Mouse (Mus musculus): ENCODE results near the gene Ehd4. TPM values are rescaled to one million over a fixed set of nuclear protein-coding genes. Genes with fewer than 3 reads are reported as not detected.

Ehd4 gene
- polyA plus RNA-seq, 1 experiment from 2014 or later: 67.6 TPM

GRCm38 (mm10) chr2:120095171-120095570 is 59.2 kb downstream of the Ehd4 start:
- no peak for ATAC-seq (replicated peaks; ENCODE audit: low FRiP score, low read depth)
- Histone ChIP-seq H3K4me3 (replicated peaks; ENCODE audit: low read depth, low read length) (no peak overlapping the region), H3K4me1 (replicated peaks; ENCODE audit: insufficient read depth, low read length) (no peaks in the 10 kb centered on the region), H3K27ac (no peak overlapping the region), H3K9me3 (replicated peaks; ENCODE audit: low read length) (no peaks in the 10 kb centered on the region), H3K9ac (ENCODE audit: low read depth, low read length) (no peak overlapping the region), H3K36me3 (ENCODE audit: insufficient read depth, low read length) (no peaks in the 10 kb centered on the region), H3K27me3 (ENCODE audit: insufficient read depth, low read length) (no peaks in the 10 kb centered on the region), H3K4me2 (ENCODE audit: low read length) (no peak overlapping the region)
- 98% methylated on average over 4 of the region's 4 CpGs for WGBS
- DNase-seq (ENCODE audit: low spot score): no peak
- TF ChIP-seq CTCF (IDR thresholded peaks at IDR 0.05; ENCODE audit: low read depth): no peak

DNA sequence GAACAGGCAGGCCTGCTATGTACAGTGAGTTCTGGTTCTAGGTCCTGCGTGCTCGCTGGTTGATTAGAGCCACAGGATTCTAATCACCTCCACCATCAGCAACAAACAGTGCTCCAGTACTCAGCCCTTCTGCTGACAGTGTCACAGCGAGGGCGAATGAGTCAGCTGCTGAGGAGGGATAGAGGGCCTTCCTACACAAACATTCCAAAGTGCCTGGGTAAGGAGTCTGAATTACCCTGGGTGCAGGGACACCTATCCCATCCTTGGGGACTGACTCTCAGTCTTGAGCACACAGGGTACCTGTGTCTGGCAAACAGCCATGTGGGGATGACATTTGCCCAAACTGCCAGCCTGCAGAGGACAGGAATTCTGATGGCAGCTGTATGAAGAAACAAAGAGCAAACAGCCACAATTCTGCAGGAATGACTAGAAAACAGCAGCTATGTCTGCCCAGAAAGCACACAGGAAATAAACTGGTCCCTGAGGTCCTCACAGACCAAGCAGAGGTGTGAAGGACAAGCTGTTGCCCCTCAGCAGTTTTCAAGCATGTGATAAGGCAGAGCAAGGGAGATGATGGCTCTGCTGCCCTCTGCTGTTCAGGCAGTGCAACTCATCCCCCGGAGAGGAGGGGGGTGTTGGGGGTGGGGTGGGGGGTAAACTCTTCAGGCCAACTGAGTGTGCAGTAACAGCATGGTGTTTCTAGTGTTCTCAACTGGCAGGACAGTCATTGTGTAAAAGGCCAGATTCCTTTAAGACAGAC is 60.6 kb downstream of the Ehd4 start:
- H3K4me2 ChIP-seq (ENCODE audit: low read length): no peak overlapping the region
- 48% methylated on average over 5 of the region's 5 CpGs for WGBS
- no peak overlapping the region for H3K27ac ChIP-seq
- DNase-seq (ENCODE audit: low spot score) (peak; percentile 66), ATAC-seq (replicated peaks; ENCODE audit: low FRiP score, low read depth) (0 out of 2 replicates have a peak, but pooled peaks have one; percentile 54)
- peak; percentile 68 for TF ChIP-seq CTCF (IDR thresholded peaks at IDR 0.05; ENCODE audit: low read depth)
- H3K9me3 ChIP-seq (replicated peaks; ENCODE audit: low read length): no peaks in the 10 kb centered on the region
- no peaks in the 10 kb centered on the region for H3K27me3 ChIP-seq (ENCODE audit: insufficient read depth, low read length)
- H3K9ac ChIP-seq (ENCODE audit: low read depth, low read length): no peak overlapping the region
- 0 out of 2 replicates have a peak, but pooled peaks cover 3% of the 10 kb centered on the region for H3K36me3 ChIP-seq (ENCODE audit: insufficient read depth, low read length)
- no peak overlapping the region for H3K4me3 ChIP-seq (replicated peaks; ENCODE audit: low read depth, low read length)
- no peaks in the 10 kb centered on the region for H3K4me1 ChIP-seq (replicated peaks; ENCODE audit: insufficient read depth, low read length)

- Histone ChIP-seq H3K4me2 (ENCODE audit: low read length) (no peak overlapping the region), H3K4me3 (replicated peaks; ENCODE audit: low read depth, low read length) (no peak overlapping the region), H3K36me3 (ENCODE audit: insufficient read depth, low read length) (0 out of 2 replicates have a peak, but pooled peaks cover 3% of the 10 kb centered on the region), H3K27me3 (ENCODE audit: insufficient read depth, low read length) (no peaks in the 10 kb centered on the region), H3K9me3 (replicated peaks; ENCODE audit: low read length) (no peaks in the 10 kb centered on the region), H3K4me1 (replicated peaks; ENCODE audit: insufficient read depth, low read length) (no peaks in the 10 kb centered on the region), H3K9ac (ENCODE audit: low read depth, low read length) (no peak overlapping the region), H3K27ac (no peak overlapping the region)
- TF ChIP-seq CTCF (IDR thresholded peaks at IDR 0.05; ENCODE audit: low read depth): no peak
- 76% methylated on average over 17 of the region's 17 CpGs for WGBS
- DNase-seq (ENCODE audit: low spot score): no peak
- no peak for ATAC-seq (replicated peaks; ENCODE audit: low FRiP score, low read depth)
Measured at GRCm38 (mm10) chr2:120090979-120091378, 63.4 kb downstream of the Ehd4 start.

DNA sequence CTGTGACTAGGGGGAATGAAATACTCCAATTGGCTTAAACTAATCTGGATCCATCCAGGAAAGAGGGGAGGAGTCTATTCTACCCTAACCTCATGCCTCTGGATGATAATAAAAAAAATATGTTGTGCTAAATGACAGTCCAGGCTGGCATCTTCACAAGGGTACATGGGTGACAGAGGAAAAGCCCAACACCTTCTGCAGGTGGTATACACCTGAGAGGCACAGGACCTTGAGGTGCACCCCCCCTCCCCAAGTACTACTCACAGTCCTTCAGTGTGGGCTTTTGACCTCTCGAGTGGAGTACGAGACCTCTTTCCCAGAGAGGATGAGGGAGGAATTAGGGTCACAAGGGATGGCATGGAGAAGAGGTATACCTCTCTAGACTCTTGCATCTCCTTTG is 66.5 kb downstream of the Ehd4 start:
- no peak for DNase-seq (ENCODE audit: low spot score)
- H3K36me3 ChIP-seq (ENCODE audit: insufficient read depth, low read length): 0 out of 2 replicates have a peak, but pooled peaks cover 3% of the 10 kb centered on the region
- H3K4me1 ChIP-seq (replicated peaks; ENCODE audit: insufficient read depth, low read length): no peaks in the 10 kb centered on the region
- H3K9me3 ChIP-seq (replicated peaks; ENCODE audit: low read length): no peaks in the 10 kb centered on the region
- no peak overlapping the region for H3K4me2 ChIP-seq (ENCODE audit: low read length)
- TF ChIP-seq CTCF (IDR thresholded peaks at IDR 0.05; ENCODE audit: low read depth): no peak
- no peak overlapping the region for H3K4me3 ChIP-seq (replicated peaks; ENCODE audit: low read depth, low read length)
- ATAC-seq (replicated peaks; ENCODE audit: low FRiP score, low read depth): no peak
- 82% methylated on average over 2 of the region's 2 CpGs for WGBS
- no peak overlapping the region for H3K9ac ChIP-seq (ENCODE audit: low read depth, low read length)
- H3K27ac ChIP-seq: no peak overlapping the region
- H3K27me3 ChIP-seq (ENCODE audit: insufficient read depth, low read length): no peaks in the 10 kb centered on the region

- Histone ChIP-seq H3K9me3 (replicated peaks; ENCODE audit: low read length) (no peaks in the 10 kb centered on the region), H3K36me3 (ENCODE audit: insufficient read depth, low read length) (0 out of 2 replicates have a peak, but pooled peaks cover 3% of the 10 kb centered on the region), H3K4me2 (ENCODE audit: low read length) (no peak overlapping the region), H3K9ac (ENCODE audit: low read depth, low read length) (no peak overlapping the region), H3K4me3 (replicated peaks; ENCODE audit: low read depth, low read length) (no peak overlapping the region), H3K27me3 (ENCODE audit: insufficient read depth, low read length) (no peaks in the 10 kb centered on the region), H3K4me1 (replicated peaks; ENCODE audit: insufficient read depth, low read length) (no peaks in the 10 kb centered on the region), H3K27ac (no peak overlapping the region)
- ATAC-seq (replicated peaks; ENCODE audit: low FRiP score, low read depth) (no peak), DNase-seq (ENCODE audit: low spot score) (no peak)
- 84% methylated on average over 3 of the region's 3 CpGs for WGBS
- no peak for TF ChIP-seq CTCF (IDR thresholded peaks at IDR 0.05; ENCODE audit: low read depth)
Measured at GRCm38 (mm10) chr2:120087391-120087790, 67.0 kb downstream of the Ehd4 start.

DNA sequence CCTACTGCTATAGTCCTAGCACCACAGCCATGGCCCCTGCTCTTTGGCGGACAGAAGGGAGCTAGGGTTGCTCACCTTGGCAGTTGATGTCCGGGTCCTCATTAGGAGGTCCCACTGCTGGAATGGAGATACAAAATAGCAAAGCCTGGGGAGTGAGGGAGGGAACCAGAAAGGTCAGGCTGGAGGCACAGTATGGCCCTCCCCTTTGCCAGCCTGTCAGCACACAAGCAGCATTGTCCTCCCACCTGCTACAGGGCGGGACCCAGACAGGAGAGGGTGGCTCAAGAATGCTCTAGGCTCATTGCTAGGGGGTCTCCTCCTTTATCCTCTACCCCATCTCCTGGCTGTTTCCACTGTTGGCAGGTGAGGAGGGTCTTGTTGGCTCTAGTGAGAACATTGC is 68.4 kb downstream of the Ehd4 start:
- Histone ChIP-seq H3K4me1 (replicated peaks; ENCODE audit: insufficient read depth, low read length) (no peaks in the 10 kb centered on the region), H3K36me3 (ENCODE audit: insufficient read depth, low read length) (0 out of 2 replicates have a peak, but pooled peaks cover 3% of the 10 kb centered on the region), H3K9me3 (replicated peaks; ENCODE audit: low read length) (no peaks in the 10 kb centered on the region), H3K27ac (no peak overlapping the region), H3K4me3 (replicated peaks; ENCODE audit: low read depth, low read length) (no peak overlapping the region), H3K9ac (ENCODE audit: low read depth, low read length) (no peak overlapping the region), H3K4me2 (ENCODE audit: low read length) (no peak overlapping the region), H3K27me3 (ENCODE audit: insufficient read depth, low read length) (no peaks in the 10 kb centered on the region)
- TF ChIP-seq CTCF (IDR thresholded peaks at IDR 0.05; ENCODE audit: low read depth): no peak
- ATAC-seq (replicated peaks; ENCODE audit: low FRiP score, low read depth) (no peak), DNase-seq (ENCODE audit: low spot score) (no peak)
- 86% methylated on average over 3 of the region's 3 CpGs for WGBS
